Mouse (Mus musculus): ENCODE data around the gene Thap2.

Thap2 gene

DNA sequence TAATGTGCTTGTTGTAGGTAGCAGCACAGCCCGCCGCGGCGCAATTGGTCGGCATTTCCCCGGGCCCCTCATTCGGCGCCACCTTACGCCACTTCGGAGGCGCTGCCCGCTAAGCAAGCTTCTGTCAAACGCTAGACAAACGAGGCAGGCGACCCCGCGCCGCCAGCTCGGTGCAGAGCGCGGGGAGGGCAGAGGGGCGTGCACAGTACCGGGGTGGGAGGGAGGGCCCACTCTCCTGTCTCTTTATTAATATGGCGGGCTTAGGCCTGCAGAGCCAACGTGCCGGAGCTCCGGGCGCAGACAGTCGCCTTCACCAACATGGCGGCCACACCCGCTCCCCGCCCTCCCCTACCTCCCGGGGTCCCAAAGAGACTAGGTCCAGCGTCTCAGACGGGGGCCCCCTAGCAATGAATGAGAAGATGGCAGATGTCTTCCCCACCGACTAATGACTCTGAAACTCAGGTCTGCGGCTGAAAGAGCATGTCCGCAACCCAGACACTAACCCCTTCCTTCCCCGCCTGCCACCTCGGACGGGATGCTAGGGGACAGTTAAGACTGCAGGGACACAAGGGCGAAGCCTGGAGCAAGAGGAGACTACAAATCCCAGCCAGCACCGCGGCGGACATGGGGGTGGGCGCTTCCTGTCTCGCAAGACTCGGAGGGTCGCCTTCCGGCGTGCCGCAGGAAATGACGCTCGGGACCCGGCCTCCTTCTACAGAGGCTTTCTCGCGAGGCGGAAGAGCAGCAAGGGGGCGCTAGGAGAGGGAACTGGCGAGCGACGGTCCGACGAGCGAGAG lies at the start of gene Thap2, which contains the start of gene Zfc3h1:
Gene Thap2, minus strand, starts transcription at position 223 of the 797 bp plus-strand sequence.
Gene Zfc3h1, plus strand, starts transcription at position 739 of the 797 bp plus-strand sequence.
- DNase-seq, result peak; percentile 97 to 98

DNA sequence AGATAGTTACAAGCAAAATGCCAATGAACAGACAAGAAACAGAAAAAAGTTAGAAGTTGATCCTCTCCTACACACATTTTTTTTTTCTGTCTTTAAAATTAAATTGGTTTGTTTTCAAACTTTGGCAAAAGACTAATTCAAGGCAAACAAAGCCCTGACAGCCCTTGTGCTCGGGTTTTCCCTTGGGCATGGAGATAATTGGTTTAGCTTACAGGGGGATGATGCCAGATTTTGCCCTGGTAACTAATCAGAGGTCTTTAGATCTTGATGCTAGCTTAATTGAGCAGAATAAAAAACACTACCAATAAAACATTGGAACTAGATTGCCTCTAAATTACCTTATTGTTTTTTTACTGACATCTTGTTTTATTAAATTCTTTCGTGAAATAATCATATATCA lies 41.1 kb upstream of the Thap2 start:
- no peak for DNase-seq

DNA sequence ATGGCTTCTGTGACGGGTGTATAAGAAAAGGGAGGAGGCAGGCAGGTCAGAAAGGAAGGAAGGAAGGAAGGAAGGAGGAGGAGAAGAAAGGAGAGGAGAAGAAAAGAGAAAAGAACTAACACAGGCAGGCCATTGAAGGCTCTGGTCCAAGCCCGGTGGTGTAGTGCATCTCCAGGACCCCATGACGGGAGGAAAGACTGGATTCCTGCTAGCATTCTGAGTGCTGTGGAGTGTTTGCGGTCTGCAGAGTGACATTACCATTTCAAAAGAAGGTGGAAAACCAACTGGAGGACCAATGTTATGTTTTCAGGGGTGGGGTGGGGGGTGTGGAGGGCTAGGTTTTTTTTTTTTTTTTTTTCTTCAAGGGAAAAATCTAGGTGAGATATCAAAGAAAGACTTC lies 37.7 kb upstream of the Thap2 start:
- DNase-seq, result no peak

DNA sequence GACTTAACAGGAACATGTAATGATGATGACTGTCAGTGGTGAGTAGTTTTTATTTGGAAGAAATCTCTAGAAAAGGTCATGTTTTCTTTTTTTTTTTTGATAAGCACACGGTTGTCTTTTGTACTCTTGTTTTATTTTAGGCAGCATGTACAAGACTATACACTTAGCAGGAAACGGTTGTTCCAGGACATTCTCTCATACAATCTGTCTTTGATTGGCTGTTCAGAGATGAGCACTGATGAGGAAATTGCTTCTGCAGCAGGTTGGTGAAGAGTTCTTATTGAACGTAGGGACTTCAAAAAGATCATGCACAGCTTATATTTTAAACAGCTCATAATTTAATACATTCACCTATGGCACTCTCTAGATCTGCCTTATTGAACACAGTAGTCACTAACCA lies 29.8 kb upstream of the Thap2 start:
- no peak for DNase-seq

DNA sequence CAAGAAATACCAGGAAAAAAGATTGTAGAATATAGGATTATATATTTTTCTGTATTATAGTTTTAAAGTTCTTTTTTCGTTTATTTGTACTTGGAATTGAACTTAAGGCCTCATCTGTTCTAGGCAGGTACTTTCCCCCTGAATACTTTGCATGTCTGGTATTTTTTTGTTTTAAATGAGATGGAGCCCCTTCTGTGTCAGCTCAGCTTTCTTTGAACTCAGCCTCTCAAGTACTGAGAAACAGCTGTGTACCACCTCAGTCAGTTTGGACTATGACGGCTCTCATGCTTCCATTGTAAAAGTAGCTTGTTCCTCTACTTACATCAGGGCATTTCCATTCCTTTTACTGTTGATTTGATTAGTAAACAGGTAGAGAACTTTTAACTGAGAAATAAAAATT lies 29.3 kb upstream of the Thap2 start:
- DNase-seq, result no peak

DNA sequence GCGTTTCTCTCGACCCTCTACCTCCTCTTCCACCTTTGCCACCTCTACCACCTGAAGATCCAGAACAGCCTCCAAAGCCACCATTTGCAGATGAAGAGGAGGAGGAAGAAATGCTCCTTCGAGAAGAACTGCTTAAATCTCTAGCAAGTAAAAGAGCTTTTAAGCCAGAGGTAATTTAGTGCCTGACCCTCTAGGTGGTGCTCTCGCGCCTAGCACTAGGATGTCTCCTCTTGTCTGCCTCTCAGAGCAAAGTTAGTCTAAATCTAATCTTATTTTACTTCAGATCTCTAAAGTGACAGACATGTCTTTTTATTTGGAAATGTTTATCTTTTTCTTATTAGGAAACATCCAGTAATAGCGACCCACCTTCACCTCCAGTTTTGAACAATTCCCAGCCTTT lies 22.1 kb upstream of the Thap2 start:
- DNase-seq, result peak; percentile 53 to 55

DNA sequence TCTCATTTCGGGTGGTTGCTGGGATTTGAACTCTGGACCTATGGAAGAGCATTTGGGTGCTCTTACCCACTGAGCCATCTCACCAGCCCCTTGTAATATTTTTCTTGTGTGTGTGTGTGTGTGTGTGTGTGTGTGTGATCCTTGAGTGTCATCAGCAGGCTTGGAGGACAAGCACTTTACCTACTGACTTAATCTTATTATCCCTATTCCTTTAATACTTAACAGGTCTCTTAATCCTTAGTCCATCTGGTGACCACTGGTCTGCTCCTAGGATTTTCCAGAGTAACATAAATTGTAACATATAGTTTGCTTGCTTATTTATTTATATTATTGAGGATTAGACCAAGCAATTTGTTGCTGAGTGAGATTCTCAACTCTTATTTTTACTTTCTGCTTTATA lies 7.7 kb upstream of the Thap2 start:
- no peak for DNase-seq

DNA sequence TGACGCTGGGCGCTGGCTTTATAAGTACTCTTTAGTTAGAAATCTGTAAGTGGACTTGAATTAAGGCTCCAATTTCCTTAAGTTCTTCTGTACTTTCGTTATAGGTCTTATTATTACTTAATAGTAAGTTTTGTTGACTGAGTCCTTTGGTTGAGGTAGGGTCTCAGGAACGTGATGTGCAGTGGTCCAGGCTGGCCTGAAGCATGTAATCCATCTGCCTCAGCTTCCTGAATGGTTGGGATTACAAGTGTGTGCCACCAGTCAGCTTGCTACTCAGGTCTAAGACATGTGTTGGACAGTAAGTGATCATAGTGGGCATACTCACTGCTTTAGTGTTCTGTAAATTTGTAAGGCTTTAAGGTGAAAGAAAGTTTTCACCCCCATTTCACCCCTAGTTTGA lies 6.8 kb upstream of the Thap2 start:
- no peak for DNase-seq

DNA sequence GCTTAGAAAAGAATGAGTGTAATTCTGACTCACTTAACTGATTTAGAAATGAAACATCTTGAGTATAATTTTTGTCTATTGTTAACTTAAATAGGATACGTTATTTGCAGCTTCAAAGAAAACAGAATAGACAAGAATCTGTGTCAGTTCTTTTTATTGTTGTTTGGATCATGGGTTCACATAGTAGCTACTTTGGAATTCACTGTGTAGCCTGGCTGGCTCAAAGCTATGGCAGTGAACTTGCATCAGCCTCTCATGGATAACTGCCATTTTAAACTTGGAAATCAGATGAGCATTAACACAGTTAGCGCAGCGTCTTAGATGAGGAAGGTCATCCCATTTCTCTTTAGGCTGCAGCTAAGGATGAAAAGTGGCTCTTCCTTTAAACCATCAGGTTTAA lies 3.6 kb upstream of the Thap2 start:
- DNase-seq, result no peak

DNA sequence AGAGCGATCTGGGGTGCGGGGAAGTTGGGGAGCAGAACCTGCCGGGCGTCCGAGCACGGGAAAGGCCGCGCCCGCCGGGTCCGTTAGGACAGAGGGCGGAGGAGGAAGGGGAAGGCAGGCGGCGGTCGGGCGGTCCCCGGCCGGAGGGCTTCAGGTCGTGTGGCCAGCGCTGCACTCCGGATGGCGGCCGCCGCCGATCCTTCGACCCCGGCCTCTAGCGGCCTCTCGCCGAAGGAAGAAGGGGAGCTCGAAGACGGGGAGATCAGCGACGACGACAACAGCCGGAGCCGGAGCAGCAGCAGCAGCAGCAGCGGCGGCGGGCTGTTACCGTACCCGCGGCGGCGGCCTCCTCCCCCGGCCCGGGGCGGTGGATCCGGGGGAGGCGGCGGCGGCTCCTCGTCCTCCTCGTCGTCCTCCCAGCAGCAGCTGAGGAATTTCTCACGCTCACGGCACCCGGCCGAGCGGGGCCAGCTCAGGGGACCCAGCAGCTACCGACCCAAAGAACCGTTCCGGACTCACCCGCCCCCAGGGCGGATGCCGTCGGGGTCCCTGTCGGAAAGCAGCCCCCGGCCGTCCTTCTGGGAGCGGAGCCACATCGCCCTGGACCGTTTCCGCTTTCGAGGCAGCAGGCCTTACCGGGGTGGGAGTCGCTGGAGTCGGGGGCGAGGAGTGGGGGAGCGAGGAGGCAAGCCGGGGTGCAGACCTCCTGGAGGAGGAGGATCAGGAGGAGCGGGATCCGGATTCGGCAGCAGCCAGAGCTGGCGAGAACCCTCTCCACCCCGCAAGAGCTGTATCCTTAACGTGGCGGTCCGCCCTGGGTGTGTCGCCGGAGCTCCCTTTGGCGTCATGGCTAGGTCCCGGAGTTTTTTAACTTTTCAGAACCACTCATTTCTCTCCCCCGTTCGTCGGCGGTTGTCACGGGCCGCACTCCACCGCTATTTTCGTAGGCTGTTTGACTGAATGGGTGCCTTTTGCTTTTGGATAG lies 1.1 kb upstream of the Thap2 start:
- peak; percentile 45 to 50 for DNase-seq

DNA sequence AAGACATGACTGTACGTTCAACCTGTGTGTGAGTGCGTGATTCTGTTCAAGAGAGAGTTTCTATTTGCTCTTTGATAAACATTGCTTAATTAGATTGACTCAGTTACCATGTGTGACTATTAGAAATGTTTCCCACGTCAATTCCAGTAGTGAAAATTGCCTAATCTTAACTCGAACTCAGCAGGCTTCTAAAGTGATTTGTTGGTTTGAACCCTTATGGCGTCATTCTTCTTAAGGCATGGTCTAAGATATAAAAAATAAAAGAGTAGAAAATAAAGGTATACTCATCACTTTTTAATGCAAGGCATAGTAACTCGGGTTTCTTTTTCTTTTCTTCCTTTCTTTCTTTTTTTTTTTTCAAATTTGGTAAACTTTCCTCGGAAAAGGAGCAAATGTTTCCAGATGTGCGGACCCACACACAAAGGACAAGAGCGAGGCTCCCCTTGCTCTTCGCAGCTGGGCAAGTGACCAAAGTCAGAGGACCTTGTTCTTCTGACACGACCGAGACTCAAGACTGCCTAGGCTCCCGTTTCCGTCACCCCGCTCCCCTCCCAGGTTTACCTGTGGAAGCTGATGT lies 511 bp downstream of the Thap2 start:
- no peak for DNase-seq

DNA sequence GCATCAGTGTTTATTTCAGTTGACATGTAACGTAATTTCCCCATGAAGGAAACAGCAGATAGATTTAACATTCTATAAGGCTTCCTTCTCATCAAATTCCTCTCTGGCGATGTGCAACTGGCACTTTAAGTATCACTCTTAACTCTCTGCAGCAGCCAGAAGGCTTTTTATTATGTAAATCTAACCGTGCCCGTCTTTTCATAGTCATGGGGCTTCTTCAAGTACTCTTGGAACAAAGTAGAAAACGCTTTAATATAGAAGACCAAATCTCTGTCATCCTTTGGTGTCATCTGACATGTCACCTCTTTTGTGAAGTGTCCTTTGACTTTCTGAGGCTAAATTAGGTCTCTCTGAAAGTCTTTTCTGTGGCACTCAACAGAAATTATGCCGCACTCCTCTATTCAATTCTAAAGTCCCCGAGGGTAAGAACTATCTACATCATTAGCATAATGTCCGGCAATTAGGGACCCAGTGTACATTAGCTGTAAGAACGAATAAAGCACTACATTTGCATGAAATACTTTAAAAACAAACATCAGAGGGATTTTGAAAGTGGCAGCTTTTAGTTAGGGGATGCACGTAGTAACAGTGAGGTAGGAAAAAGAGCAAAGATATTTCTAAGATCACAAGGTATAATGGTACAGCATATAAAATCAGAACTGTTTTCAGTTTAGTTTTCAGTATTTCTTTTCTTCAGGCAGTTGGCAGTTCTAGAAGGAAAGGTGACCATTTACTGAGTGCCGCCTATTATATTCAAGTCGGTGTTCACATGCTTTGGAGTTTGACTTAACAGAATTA lies 1.2 kb downstream of the Thap2 start:
- DNase-seq, result no peak

DNA sequence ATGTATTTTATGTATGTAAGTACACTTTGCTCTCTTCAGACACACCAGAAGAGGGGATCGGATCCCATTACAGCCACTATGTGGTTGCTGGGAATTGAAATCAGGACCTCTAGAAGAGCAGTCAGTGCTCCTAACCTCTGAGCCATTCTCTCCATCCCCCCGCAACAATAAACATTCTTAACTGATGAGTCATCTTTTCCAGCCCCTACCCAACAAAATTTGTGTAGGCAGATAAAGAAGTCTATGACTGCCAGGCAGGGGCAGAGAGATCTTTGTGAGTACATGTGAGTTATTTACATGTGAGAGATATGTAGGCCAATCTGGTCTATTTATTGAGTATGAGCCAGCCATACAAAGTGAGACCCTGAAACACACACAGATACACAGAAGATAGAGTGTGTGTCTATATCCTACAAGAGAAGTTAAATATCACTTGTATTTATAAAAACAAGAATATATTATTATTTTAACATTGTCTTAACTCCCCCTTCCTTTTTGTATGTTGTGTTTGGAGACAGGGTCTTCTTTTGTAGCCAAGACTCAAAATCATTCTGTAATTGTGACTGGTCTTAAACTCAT lies 2.6 kb downstream of the Thap2 start:
- no peak for DNase-seq

DNA sequence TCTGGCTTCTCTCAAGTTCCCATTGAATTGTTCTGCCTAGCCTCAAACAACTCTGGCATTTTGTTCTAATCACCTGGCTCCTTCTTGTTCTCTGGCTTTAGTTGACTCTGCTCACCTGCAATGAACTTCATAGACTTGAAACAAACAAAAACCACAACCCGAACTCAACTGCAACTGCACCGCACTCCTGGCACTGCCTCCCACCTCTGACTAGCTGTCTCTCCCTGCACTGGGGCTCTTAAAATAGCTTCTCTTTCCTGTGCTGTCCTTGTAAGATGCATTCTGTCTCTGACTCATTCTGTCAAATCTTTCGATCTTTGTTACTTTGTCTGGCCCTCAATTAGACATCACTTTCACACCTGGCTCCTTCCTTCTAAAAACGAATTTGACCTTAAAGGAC lies 21.1 kb downstream of the Thap2 start:
- no peak for DNase-seq

DNA sequence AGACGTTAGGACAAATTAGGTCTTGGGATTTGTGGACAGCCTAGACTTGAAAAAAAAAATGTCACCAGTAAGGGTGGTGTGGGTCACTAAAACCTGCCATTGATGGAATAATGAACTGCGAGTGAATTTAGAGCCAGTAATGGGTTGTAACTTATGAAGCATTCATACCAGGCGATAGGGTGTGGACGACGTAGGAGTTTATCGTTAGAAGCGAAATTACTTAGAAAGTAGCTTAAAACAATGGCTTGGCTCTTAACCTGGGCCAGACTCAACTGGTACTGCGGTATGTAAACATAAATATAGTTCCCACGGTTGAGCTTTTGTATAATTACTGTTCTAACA lies 21.6 kb downstream of the Thap2 start:
- DNase-seq, result no peak

DNA sequence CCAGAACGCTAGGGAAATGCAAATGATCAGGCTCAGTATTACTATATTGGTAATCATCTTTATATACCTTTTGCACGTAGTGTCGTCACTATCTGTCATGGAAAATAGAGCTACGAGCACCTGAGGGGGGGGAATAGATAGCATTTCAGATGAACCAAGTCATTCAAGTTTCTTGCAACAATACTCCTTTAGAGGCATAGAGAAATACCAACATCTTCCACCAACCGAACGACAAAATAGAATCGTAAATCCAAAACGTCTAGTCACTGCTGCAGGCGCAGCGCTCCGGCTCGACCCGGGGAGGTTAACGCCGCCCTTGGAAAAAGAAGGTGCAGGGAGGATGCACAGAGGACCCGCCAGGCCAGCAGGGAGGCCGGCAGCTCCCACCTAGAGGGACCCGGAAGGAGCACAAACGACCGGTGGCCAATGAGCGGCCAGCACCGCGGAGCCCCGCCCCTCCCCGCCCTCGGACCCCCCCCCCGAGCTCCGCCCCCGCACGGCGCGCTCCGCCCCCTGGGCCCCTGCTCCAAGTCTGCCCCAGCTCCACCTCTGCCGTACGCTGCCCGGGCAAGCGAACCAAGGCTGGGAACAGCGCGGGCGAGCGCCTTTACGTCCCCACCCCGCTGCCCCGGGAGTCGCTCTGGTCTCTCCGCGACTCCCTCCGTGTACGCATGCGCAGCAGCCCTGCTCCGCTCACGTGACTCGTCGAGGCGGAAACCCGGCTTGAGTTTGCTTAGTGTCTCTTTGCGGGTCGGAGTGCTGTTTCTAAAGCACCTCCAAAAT lies 22.2 kb downstream of the Thap2 start, which contains the start of gene Tmem19:
Gene Tmem19, minus strand, starts transcription at position 662 of the 783 bp plus-strand sequence.
- DNase-seq, result peak; percentile 97 to 98

DNA sequence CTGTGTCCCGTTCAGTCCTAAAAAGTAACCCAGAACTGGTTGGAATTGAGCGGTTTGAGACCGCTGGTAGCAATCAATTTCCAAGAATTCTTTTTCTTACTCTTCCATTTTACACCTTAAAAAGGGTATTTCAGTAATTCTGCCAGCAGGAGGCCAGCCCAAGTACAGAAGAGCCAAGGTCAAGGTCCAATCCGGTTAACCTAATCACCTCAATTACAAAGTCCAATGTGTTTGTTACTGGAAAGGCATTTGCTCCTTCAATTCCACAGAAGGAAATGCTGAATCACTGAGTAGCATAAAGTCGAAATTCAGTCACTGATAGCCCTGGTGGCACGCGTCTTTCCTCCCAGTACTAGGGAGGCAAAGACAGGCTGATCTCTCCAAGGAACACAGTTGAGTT lies 25.2 kb downstream of the Thap2 start:
- no peak for DNase-seq

DNA sequence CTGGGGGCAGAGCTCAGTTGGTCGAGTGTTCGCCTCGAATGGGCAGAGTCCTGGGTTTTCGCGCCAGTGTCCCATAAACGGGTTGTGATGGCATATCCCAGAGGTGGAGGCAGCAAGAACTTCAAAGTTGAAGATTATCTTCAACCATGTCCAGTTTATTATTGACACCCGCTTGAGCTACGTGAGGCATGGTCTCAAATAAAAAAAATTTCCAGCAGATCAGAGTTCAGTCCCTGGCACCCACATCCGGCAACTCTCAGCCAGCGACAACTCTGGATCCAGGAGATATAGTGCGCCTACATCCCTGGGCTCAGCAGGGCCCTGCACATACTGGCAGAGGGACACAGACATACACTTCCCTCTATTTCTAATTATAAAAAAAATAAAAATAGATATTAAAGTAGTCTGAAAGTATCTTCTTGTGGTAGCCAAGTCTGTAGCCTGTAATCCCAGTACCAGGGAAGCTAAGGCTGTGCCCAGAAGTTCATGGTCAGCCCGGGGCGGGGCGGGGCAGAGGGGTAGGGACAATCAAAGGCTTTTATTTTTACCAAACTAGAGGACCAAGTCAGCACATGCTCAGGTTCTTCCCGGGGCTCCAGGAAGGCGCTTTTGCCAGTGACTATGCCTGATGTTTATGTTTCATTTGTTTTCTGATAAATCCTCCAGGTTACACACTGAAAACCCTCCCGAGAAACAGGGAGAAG lies 25.9 kb downstream of the Thap2 start:
- no peak for DNase-seq

DNA sequence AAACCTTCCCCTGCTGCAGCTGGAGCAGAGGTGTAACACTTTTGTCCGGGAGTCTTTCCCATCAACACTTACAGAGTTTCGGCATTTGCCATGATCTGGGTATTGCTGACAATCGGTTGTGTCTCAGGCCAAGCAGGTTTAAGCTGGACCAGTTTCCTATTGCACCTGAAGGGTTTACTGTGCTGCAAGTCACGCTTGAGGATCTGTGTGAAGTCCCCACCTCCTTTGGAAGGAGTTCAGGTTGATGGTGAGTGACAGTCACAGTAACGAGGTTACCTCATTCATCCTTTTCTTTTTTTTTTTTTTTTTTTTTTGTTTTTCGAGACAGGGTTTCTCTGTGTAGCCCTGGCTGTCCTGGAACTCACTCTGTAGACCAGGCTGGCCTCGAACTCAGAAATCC lies 28.1 kb downstream of the Thap2 start:
- DNase-seq, result no peak

DNA sequence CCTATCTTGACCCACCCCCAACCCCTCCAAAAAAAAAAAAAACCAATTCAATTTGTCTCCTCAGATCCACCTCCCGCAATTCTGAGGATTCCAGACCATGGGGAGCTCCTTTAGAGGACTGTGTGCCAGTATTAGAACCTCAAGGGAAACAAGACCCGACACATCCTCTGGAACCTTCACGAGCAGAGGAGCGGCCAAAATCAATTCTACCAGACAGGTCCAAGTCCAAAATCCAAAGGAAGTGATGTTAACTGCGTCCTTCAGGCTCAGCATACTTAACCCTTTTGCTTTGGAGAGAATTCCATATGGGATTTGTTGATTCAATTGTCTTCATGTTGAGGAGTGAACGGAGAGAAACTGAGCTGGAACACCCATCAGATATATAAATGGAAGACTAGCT lies 29.2 kb downstream of the Thap2 start:
- no peak for DNase-seq

DNA sequence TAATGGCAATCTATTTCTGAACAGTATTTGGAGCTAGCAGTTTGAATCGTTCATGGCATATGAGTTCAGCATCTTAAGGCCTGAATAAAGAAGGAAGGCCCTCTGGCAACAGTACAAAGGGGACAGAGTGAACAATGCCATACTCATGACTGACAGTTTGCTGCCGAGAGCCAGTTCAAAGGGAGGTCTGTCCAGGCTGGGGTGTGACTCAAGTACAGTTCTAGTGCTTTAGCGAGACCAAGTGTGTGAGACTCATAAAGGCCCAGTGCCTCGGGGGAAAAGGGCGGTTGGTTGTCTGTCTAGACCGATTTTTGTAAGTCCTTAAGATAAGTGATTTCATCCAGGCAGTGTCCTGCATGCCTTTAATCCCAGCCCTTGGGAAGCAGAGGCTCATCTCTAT lies 29.7 kb downstream of the Thap2 start:
- no peak for DNase-seq

All from cerebellum, postnatal 36 days (tissue).